Mouse (Mus musculus): Measurements from ENCODE around the gene Glce. TPM values are rescaled to one million over a fixed set of nuclear protein-coding genes. Genes with fewer than 3 reads are reported as not detected.

The Glce gene
- polyA plus RNA-seq, 1 experiment from 2014 or later = 26.8 TPM

DNA sequence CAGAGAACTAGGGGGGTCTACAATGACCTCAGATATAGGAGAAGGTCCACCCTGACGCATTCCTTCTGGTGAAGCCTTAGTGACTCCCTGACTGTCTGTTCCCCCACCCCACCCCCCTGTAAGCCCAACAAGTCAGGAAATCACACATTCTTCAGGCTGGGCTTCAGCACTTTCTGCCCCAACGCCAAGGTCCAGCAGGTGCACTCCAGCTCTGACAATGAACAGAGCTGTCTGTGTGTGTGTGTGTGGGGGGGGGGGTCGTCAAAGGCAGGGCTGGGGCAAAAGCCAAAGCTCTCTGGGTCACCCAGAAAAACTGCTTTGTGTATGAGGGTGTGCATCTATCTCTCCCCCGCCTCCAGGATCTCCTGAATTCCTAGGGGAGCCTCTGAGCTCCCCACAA lies 98.6 kb downstream of the Glce start:
- no peak for ATAC-seq (ENCODE audit: insufficient number of reproducible peaks, low FRiP score, low TSS enrichment, low read depth)
- H3K4me3 ChIP-seq = no peak overlapping the region
- no peak overlapping the region for H3K27ac ChIP-seq
- WGBS = 55% methylated on average over 4 of the region's 4 CpGs
- peaks cover 9% of the 10 kb centered on the region for H3K4me1 ChIP-seq
- H3K27me3 ChIP-seq = peaks cover 31% of the 10 kb centered on the region
- H3K9ac ChIP-seq = no peak overlapping the region
- H3K9me3 ChIP-seq = no peaks in the 10 kb centered on the region
- H3K36me3 ChIP-seq = no peaks in the 10 kb centered on the region
- no peak overlapping the region for H3K4me2 ChIP-seq

GRCm38 (mm10) chr9:62022961-62023680 lies 99.3 kb downstream of the Glce start:
- H3K27me3 ChIP-seq = peaks cover 31% of the 10 kb centered on the region
- WGBS = 79% methylated on average over 6 of the region's 6 CpGs
- no peaks in the 10 kb centered on the region for H3K36me3 ChIP-seq
- ATAC-seq (ENCODE audit: insufficient number of reproducible peaks, low FRiP score, low TSS enrichment, low read depth) = no peak
- H3K4me2 ChIP-seq = no peak overlapping the region
- no peaks in the 10 kb centered on the region for H3K9me3 ChIP-seq
- no peak overlapping the region for H3K4me3 ChIP-seq
- H3K4me1 ChIP-seq = peaks cover 9% of the 10 kb centered on the region
- H3K27ac ChIP-seq = no peak overlapping the region
- no peak overlapping the region for H3K9ac ChIP-seq

GRCm38 (mm10) chr9:62021583-62022120 lies 100.8 kb downstream of the Glce start:
- WGBS = 33% methylated on average over 7 of the region's 7 CpGs
- H3K9ac ChIP-seq = no peak overlapping the region
- H3K9me3 ChIP-seq = no peaks in the 10 kb centered on the region
- H3K27me3 ChIP-seq = peaks cover 22% of the 10 kb centered on the region
- H3K4me1 ChIP-seq = peaks cover 4% of the 10 kb centered on the region
- no peak overlapping the region for H3K4me3 ChIP-seq
- no peak overlapping the region for H3K4me2 ChIP-seq
- no peak for ATAC-seq (ENCODE audit: insufficient number of reproducible peaks, low FRiP score, low TSS enrichment, low read depth)
- no peak overlapping the region for H3K27ac ChIP-seq
- no peaks in the 10 kb centered on the region for H3K36me3 ChIP-seq

DNA sequence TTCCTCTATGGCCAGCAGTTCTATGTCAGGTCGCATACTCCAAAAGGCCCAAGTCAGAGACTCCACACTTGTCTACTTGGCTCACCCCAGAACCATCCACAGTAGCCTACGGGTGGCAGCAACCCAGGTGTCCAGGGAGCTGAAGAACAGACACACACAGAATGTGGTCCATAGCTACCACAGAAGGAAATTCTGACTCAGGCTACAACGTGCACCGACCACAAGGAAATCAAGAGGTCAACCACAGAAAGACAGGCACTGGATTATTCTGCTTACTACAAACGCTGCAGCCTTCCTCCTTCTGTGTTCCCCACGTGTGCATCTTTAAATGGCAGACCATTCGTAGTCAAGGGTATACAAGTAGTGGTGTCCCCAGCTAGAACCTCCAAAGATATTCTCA lies 102.2 kb downstream of the Glce start:
- no peaks in the 10 kb centered on the region for H3K9me3 ChIP-seq
- H3K4me3 ChIP-seq = no peak overlapping the region
- H3K4me1 ChIP-seq = no peaks in the 10 kb centered on the region
- H3K27me3 ChIP-seq = peaks cover 10% of the 10 kb centered on the region
- no peak overlapping the region for H3K27ac ChIP-seq
- no peak overlapping the region for H3K4me2 ChIP-seq
- 79% methylated on average over 7 of the region's 7 CpGs for WGBS
- ATAC-seq (ENCODE audit: insufficient number of reproducible peaks, low FRiP score, low TSS enrichment, low read depth) = no peak
- H3K9ac ChIP-seq = no peak overlapping the region
- H3K36me3 ChIP-seq = no peaks in the 10 kb centered on the region

DNA sequence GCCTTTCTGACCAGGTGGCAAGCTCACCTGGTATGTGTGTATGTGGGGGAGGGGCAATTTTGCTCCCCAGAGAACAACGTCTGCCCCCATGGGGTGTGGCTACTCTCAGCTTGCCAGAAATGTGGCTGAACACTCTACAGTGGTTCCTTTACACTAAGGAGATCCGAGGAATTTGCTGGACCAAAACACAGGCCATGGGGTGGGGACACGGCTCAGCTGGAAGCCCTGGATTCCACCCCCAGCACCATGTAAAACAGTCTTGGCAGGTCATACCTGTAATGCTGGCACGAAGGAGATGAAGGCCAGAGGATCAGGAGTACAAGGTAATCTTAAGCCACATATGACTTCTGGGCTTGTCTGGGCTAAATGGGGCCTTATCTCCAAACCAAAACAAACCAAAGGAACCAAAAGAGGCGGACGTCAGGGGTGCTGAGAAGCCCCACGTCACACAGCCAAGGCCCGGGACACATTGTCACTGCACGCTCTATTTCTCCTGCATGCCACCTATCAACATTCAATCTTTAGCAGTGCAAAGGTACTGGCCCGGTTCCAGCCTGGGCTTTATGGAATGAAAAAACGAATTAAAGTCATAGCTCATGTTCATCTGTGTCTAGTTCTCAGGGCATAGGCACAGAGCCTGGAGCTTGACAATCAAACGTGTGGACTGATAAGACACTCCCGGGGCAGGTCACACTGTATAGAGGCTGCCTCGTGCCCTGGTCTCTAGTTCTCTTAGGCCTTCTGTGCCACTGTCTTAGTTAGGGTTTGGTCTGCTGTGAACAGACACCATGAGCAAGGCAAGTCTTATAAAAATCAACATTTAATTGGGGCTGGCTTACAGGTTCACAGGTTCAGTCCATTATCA lies 104.0 kb downstream of the Glce start:
- Histone ChIP-seq H3K4me1 (no peaks in the 10 kb centered on the region), H3K27me3 (no peaks in the 10 kb centered on the region), H3K9me3 (no peaks in the 10 kb centered on the region), H3K4me3 (no peak overlapping the region), H3K4me2 (no peak overlapping the region), H3K9ac (no peak overlapping the region), H3K27ac (no peak overlapping the region), H3K36me3 (no peaks in the 10 kb centered on the region)
- no peak for ATAC-seq (ENCODE audit: insufficient number of reproducible peaks, low FRiP score, low TSS enrichment, low read depth)
- WGBS = 66% methylated on average over 14 of the region's 14 CpGs

- no peaks in the 10 kb centered on the region for H3K27me3 ChIP-seq
- H3K9me3 ChIP-seq = no peaks in the 10 kb centered on the region
- H3K27ac ChIP-seq = no peak overlapping the region
- no peak for ATAC-seq (ENCODE audit: insufficient number of reproducible peaks, low FRiP score, low TSS enrichment, low read depth)
- 75% methylated on average over 6 of the region's 6 CpGs for WGBS
- H3K4me3 ChIP-seq = no peak overlapping the region
- no peak overlapping the region for H3K4me2 ChIP-seq
- no peaks in the 10 kb centered on the region for H3K4me1 ChIP-seq
- H3K36me3 ChIP-seq = no peaks in the 10 kb centered on the region
- no peak overlapping the region for H3K9ac ChIP-seq
Measured at GRCm38 (mm10) chr9:62017329-62017728, 105.1 kb downstream of the Glce start.

GRCm38 (mm10) chr9:62015504-62015903 lies 107.0 kb downstream of the Glce start:
- 60% methylated on average over 3 of the region's 3 CpGs for WGBS
- Histone ChIP-seq H3K27me3 (no peaks in the 10 kb centered on the region), H3K27ac (no peak overlapping the region), H3K4me1 (no peaks in the 10 kb centered on the region), H3K4me2 (no peak overlapping the region), H3K9me3 (no peaks in the 10 kb centered on the region), H3K36me3 (no peaks in the 10 kb centered on the region), H3K4me3 (no peak overlapping the region), H3K9ac (no peak overlapping the region)
- no peak for ATAC-seq (ENCODE audit: insufficient number of reproducible peaks, low FRiP score, low TSS enrichment, low read depth)

DNA sequence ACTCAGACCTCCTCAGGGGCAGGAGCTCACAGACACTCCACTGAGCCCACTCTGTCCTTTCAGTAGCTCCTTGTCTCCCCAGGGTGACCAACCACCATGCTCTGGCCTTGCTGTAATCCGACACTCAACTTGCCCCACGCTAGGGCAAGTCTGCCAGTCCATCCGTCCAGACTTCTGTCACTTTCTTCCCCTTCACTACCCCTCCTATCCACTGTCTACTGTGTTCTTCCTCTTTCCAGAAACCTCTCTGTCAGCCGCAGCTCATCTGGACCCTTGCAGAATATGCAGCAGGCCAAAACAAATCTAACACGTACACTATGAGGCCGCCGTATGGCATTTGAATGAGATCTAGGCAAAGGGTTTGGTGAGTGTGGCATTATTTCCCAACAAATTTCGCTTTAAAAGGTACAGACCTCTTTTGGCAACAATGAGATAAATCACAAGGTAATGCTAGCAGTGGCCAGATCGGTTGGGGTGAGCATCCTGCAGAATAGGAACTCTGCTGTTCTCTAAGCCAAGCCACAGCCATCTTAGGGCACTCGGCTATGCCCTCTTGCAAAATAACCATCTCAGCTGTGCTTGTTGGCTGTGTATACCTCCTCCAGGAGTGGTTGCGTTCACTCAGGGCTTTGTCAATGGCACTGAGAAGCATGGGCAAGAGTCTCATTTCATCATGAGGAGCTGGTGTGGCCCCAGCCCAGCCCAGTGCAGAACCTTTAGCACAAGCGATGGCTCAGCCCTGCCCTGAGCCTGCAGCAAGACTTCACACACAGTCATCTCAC lies 108.9 kb downstream of the Glce start:
- no peaks in the 10 kb centered on the region for H3K4me1 ChIP-seq
- no peak for ATAC-seq (ENCODE audit: insufficient number of reproducible peaks, low FRiP score, low TSS enrichment, low read depth)
- no peak overlapping the region for H3K27ac ChIP-seq
- no peak overlapping the region for H3K9ac ChIP-seq
- no peaks in the 10 kb centered on the region for H3K9me3 ChIP-seq
- no peaks in the 10 kb centered on the region for H3K27me3 ChIP-seq
- H3K4me3 ChIP-seq = no peak overlapping the region
- no peaks in the 10 kb centered on the region for H3K36me3 ChIP-seq
- H3K4me2 ChIP-seq = no peak overlapping the region
- 68% methylated on average over 12 of the region's 12 CpGs for WGBS

DNA sequence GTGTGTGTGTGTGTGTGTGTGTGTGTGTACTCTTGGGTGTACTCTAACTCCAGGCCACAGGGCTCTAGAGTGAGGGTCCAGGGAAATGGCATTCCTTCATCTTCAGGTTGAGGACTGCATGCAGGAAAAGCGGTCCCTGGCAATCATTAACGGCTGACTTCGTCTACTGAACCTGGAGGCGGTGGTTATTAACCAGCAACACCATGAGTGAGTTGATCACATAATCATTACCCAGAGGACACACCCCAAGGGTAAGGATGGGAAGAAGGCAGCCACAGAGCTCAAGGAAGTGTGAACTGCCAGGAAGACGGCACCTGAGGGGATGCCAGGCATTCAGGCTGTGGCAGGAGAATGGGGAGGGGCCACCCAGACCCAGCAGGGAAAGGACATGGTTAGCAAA lies 114.1 kb downstream of the Glce start:
- Histone ChIP-seq H3K9me3 (no peaks in the 10 kb centered on the region), H3K9ac (no peak overlapping the region), H3K36me3 (no peaks in the 10 kb centered on the region), H3K4me3 (no peak overlapping the region), H3K4me1 (peaks cover 10% of the 10 kb centered on the region; the same call in 1 of the 2 replicates), H3K27me3 (no peaks in the 10 kb centered on the region), H3K4me2 (no peak overlapping the region), H3K27ac (no peak overlapping the region)
- WGBS = 59% methylated on average over 5 of the region's 5 CpGs
- no peak for ATAC-seq (ENCODE audit: insufficient number of reproducible peaks, low FRiP score, low TSS enrichment, low read depth)
